ENCODE assay signal across 15 mouse cellular contexts in the genomic region with DNA sequence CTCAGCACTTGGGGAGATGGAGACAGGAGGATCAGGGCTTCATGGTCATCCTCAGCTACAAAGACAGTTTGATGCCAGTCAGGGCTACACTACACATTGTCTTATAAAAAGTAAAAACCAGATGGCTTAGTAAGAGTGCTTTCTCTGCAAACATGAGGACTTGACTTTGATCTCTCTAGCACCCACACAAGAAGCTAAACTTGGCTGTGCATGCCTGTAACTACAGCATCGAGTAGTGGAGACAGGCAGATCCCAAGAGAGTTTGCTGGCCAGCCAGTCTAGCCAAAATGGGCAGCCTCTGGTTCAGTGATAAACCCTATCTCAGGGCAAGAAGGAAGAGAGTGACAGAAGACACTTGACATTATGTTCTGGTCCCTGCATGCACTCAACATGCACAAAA.
"Had no signal": no experiment of that assay in that cellular context is flagged by ENCODE, and none has a peak within 500 bp of the region (broad histone marks: within the 10 kb centered on the region; RNA-seq: fewer than 3 reads in every experiment).

No protein-coding gene starts in this region.

- H3K27ac ChIP-seq: limb, embryonic 10.5 days; liver, embryonic 15.5 days; midbrain, embryonic 10.5 days; neural tube, embryonic 15.5 days had no signal

- H3K4me1 ChIP-seq: liver, embryonic 15.5 days; neural tube, embryonic 15.5 days had no signal

- H3K9me3 ChIP-seq: limb, embryonic 10.5 days; liver, embryonic 15.5 days; midbrain, embryonic 10.5 days; neural tube, embryonic 15.5 days had no signal

- DNase-seq: kidney, postnatal 25 days; lung, adult 2 months; lung, postnatal 10 days; lung, postnatal 4 days; midbrain, embryonic 14.5 days; right cerebral cortex, postnatal 4 days; spleen, adult 18-20 months; thymus, adult 2 months; thymus, postnatal 25 days had no signal

- H3K27me3 ChIP-seq: neural tube, embryonic 15.5 days had no signal

- H3K4me2 ChIP-seq: liver, embryonic 11.5 days; liver, embryonic 15.5 days; neural tube, embryonic 15.5 days had no signal

- H3K36me3 ChIP-seq: limb, embryonic 10.5 days; liver, embryonic 15.5 days; midbrain, embryonic 10.5 days; neural tube, embryonic 15.5 days had no signal

- H3K9ac ChIP-seq: liver, embryonic 15.5 days; neural tube, embryonic 15.5 days had no signal

- H3K4me3 ChIP-seq: limb, embryonic 10.5 days; liver, embryonic 15.5 days; midbrain, embryonic 10.5 days; myocyte; neural tube, embryonic 15.5 days had no signal
